Mouse (Mus musculus): Measurements from ENCODE around the gene Gm28269. TPM values are rescaled to one million over a fixed set of nuclear protein-coding genes. Genes with fewer than 3 reads are reported as not detected.

Gene Gm28269
- not detected for polyA plus RNA-seq (2012; fragmentation: generic; extraction: Trizol)
- long read RNA-seq, experiment 1 = 0 reads
- long read RNA-seq, experiment 2 = 0 reads

- TF ChIP-seq MYOG (IDR thresholded peaks at IDR 0.05; ENCODE audit: control insufficient read depth, extremely low read depth, insufficient read length) = no peak
- TF ChIP-seq CEBPB (IDR thresholded peaks at IDR 0.05; ENCODE audit: low read depth) = no peak
- TF ChIP-seq CTCF (IDR thresholded peaks at IDR 0.05; ENCODE audit: control insufficient read depth, insufficient read depth, insufficient read length) = no peak
- TF ChIP-seq USF1 (IDR thresholded peaks at IDR 0.05; ENCODE audit: low read depth) = no peak
- TF ChIP-seq MAX (IDR thresholded peaks at IDR 0.05) = no peak
- no peak for TF ChIP-seq MYOD1 (IDR thresholded peaks at IDR 0.05; ENCODE audit: control insufficient read depth, insufficient read length, low read depth)
- no peak for TF ChIP-seq FOSL1 (IDR thresholded peaks at IDR 0.05; ENCODE audit: insufficient read depth, low read length, poor library complexity, severe bottlenecking)
- no peaks in the 10 kb centered on the region for H3K27me3 ChIP-seq (ENCODE audit: control insufficient read depth, insufficient read depth, insufficient read length)
- H3K79me2 ChIP-seq (ENCODE audit: control insufficient read depth, insufficient read depth) = no peaks in the 10 kb centered on the region
- no peaks in the 10 kb centered on the region for H3K79me3 ChIP-seq (ENCODE audit: low read depth)
- H3K4me3 ChIP-seq (ENCODE audit: insufficient read depth, poor library complexity, severe bottlenecking) = no peak within 1 kb of the TSS
- H3ac ChIP-seq (ENCODE audit: control insufficient read depth, insufficient read length, low read depth) = no peak within 1 kb of the TSS
- no peaks in the 10 kb centered on the region for H3K36me3 ChIP-seq (ENCODE audit: control insufficient read depth, insufficient read depth)
These were observed at the start of gene Gm28269 for GRCm38 (mm10) chrX:21744997-21745396. Gene Gm28269, minus strand, starts transcription at chrX:21745097.

- Histone ChIP-seq H3K27me3 (ENCODE audit: control insufficient read depth, insufficient read depth, insufficient read length) (no peaks in the 10 kb centered on the region), H3K4me3 (ENCODE audit: insufficient read depth, poor library complexity, severe bottlenecking) (no peak overlapping the region), H3ac (ENCODE audit: control insufficient read depth, insufficient read length, low read depth) (no peak overlapping the region), H3K79me2 (ENCODE audit: control insufficient read depth, insufficient read depth) (no peaks in the 10 kb centered on the region), H3K79me3 (ENCODE audit: low read depth) (no peaks in the 10 kb centered on the region), H3K36me3 (ENCODE audit: control insufficient read depth, insufficient read depth) (no peaks in the 10 kb centered on the region)
- TF ChIP-seq MYOD1 (IDR thresholded peaks at IDR 0.05; ENCODE audit: control insufficient read depth, insufficient read length, low read depth) (no peak), CEBPB (IDR thresholded peaks at IDR 0.05; ENCODE audit: low read depth) (no peak)
These were observed 28.0 kb downstream of the Gm28269 start for GRCm38 (mm10) chrX:21716885-21717284.

DNA sequence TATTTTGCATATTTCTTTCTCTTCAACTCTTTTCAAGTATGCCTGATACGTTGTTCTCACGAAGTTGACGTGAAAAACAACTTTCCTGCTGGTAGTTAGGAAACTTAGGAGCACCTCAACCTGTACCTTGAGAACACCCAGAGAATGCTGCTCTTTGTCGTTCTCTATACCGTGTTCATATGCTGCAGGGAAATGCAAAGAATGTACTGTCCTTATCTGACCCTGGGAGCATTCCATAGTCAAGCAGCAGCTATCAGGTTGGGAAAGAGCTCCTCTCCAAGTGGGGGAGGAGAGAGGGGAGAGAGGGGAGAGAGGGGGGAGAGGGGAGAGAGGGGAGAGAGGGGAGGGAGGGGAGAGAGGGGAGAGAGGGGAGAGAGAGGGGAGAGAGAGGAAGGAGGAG lies 29.6 kb downstream of the Gm28269 start:
- Histone ChIP-seq H3ac (ENCODE audit: control insufficient read depth, insufficient read length, low read depth) (no peak overlapping the region), H3K79me3 (ENCODE audit: low read depth) (no peaks in the 10 kb centered on the region), H3K27me3 (ENCODE audit: control insufficient read depth, insufficient read depth, insufficient read length) (no peaks in the 10 kb centered on the region), H3K4me3 (ENCODE audit: insufficient read depth, poor library complexity, severe bottlenecking) (no peak overlapping the region), H3K79me2 (ENCODE audit: control insufficient read depth, insufficient read depth) (no peaks in the 10 kb centered on the region), H3K36me3 (ENCODE audit: control insufficient read depth, insufficient read depth) (no peaks in the 10 kb centered on the region)
- TF ChIP-seq FOSL1 (IDR thresholded peaks at IDR 0.05; ENCODE audit: insufficient read depth, low read length, poor library complexity, severe bottlenecking) (no peak), USF1 (IDR thresholded peaks at IDR 0.05; ENCODE audit: low read depth) (no peak), CTCF (IDR thresholded peaks at IDR 0.05; ENCODE audit: control insufficient read depth, insufficient read depth, insufficient read length) (no peak), MYOG (IDR thresholded peaks at IDR 0.05; ENCODE audit: control insufficient read depth, extremely low read depth, insufficient read length) (no peak), MYOD1 (IDR thresholded peaks at IDR 0.05; ENCODE audit: control insufficient read depth, insufficient read length, low read depth) (no peak), MAX (IDR thresholded peaks at IDR 0.05) (no peak), CEBPB (IDR thresholded peaks at IDR 0.05; ENCODE audit: low read depth) (no peak)

DNA sequence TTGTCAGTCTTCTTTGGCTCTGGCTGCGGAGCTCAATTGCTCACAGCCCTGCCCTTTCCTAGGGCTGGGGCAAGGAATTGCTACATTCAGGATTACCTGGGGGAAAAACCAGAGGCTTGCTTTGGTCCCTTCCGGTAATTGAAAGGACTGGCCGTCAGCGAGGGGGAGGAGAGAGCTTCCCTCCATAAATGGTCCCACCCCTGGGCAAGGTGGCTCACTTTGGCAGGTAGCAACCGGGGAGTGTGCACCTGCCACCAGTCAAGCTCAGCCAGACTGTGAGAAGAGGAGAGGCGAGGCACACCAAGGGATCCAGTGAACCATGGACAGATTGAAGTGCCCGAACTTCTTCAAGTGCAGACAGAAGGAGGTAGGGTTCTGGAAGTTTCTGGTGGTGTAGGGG lies 30.1 kb downstream of the Gm28269 start, which contains the start of gene Slc6a14:
TSS of gene Slc6a14 (plus strand) at position 68 of the 400 bp plus-strand sequence.
- Histone ChIP-seq H3K79me2 (ENCODE audit: control insufficient read depth, insufficient read depth) (no peaks in the 10 kb centered on the region), H3K79me3 (ENCODE audit: low read depth) (no peaks in the 10 kb centered on the region), H3K36me3 (ENCODE audit: control insufficient read depth, insufficient read depth) (no peaks in the 10 kb centered on the region), H3K4me3 (ENCODE audit: insufficient read depth, poor library complexity, severe bottlenecking) (no peak within 1 kb of the TSS), H3ac (ENCODE audit: control insufficient read depth, insufficient read length, low read depth) (no peak within 1 kb of the TSS), H3K27me3 (ENCODE audit: control insufficient read depth, insufficient read depth, insufficient read length) (no peaks in the 10 kb centered on the region)
- no peak for TF ChIP-seq MAX (IDR thresholded peaks at IDR 0.05)
- TF ChIP-seq CTCF (IDR thresholded peaks at IDR 0.05; ENCODE audit: control insufficient read depth, insufficient read depth, insufficient read length) = no peak
- no peak for TF ChIP-seq MYOD1 (IDR thresholded peaks at IDR 0.05; ENCODE audit: control insufficient read depth, insufficient read length, low read depth)
- no peak for TF ChIP-seq FOSL1 (IDR thresholded peaks at IDR 0.05; ENCODE audit: insufficient read depth, low read length, poor library complexity, severe bottlenecking)
- no peak for TF ChIP-seq MYOG (IDR thresholded peaks at IDR 0.05; ENCODE audit: control insufficient read depth, extremely low read depth, insufficient read length)
- TF ChIP-seq CEBPB (IDR thresholded peaks at IDR 0.05; ENCODE audit: low read depth) = no peak
- TF ChIP-seq USF1 (IDR thresholded peaks at IDR 0.05; ENCODE audit: low read depth) = no peak

DNA sequence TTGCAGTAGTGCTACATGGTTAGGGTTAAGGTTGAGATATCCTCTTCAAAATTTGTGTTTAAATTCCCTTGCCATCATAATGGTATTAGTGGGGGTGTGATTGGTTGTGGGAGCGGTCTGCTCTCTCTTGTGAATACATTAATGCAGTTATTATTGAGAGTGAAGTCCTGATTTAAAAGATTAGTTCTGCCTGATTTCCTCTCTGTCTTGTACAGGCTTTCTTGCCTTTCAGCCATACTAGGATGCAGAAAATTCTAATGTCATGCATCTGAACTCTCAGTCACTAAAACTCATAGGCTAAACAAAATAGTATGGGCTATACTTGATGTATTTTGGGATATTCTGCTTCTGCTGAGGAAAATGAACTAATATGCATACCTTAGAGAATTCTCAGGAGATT lies 40.4 kb downstream of the Gm28269 start:
- Histone ChIP-seq H3ac (ENCODE audit: control insufficient read depth, insufficient read length, low read depth) (no peak overlapping the region), H3K4me3 (ENCODE audit: insufficient read depth, poor library complexity, severe bottlenecking) (no peak overlapping the region), H3K79me2 (ENCODE audit: control insufficient read depth, insufficient read depth) (no peaks in the 10 kb centered on the region), H3K79me3 (ENCODE audit: low read depth) (no peaks in the 10 kb centered on the region), H3K36me3 (ENCODE audit: control insufficient read depth, insufficient read depth) (no peaks in the 10 kb centered on the region), H3K27me3 (ENCODE audit: control insufficient read depth, insufficient read depth, insufficient read length) (no peaks in the 10 kb centered on the region)
- TF ChIP-seq CEBPB (IDR thresholded peaks at IDR 0.05; ENCODE audit: low read depth) = no peak
- no peak for TF ChIP-seq MYOD1 (IDR thresholded peaks at IDR 0.05; ENCODE audit: control insufficient read depth, insufficient read length, low read depth)
- no peak for TF ChIP-seq FOSL1 (IDR thresholded peaks at IDR 0.05; ENCODE audit: insufficient read depth, low read length, poor library complexity, severe bottlenecking)
- TF ChIP-seq MAX (IDR thresholded peaks at IDR 0.05) = no peak
- no peak for TF ChIP-seq CTCF (IDR thresholded peaks at IDR 0.05; ENCODE audit: control insufficient read depth, insufficient read depth, insufficient read length)
- no peak for TF ChIP-seq USF1 (IDR thresholded peaks at IDR 0.05; ENCODE audit: low read depth)
- TF ChIP-seq MYOG (IDR thresholded peaks at IDR 0.05; ENCODE audit: control insufficient read depth, extremely low read depth, insufficient read length) = no peak

- Histone ChIP-seq H3K27me3 (ENCODE audit: control insufficient read depth, insufficient read depth, insufficient read length) (no peaks in the 10 kb centered on the region), H3K79me2 (ENCODE audit: control insufficient read depth, insufficient read depth) (no peaks in the 10 kb centered on the region), H3K4me3 (ENCODE audit: insufficient read depth, poor library complexity, severe bottlenecking) (no peak overlapping the region), H3K79me3 (ENCODE audit: low read depth) (no peaks in the 10 kb centered on the region), H3K36me3 (ENCODE audit: control insufficient read depth, insufficient read depth) (no peaks in the 10 kb centered on the region), H3ac (ENCODE audit: control insufficient read depth, insufficient read length, low read depth) (no peak overlapping the region)
- TF ChIP-seq MYOG (IDR thresholded peaks at IDR 0.05; ENCODE audit: control insufficient read depth, extremely low read depth, insufficient read length) (no peak), CTCF (IDR thresholded peaks at IDR 0.05; ENCODE audit: control insufficient read depth, insufficient read depth, insufficient read length) (no peak), FOSL1 (IDR thresholded peaks at IDR 0.05; ENCODE audit: insufficient read depth, low read length, poor library complexity, severe bottlenecking) (no peak)
These were observed 43.3 kb downstream of the Gm28269 start for GRCm38 (mm10) chrX:21701646-21702045.
